Mouse (Mus musculus) ES-E14 (cell line): ENCODE measurements around the gene Mgat4a. TPM values are rescaled to one million over a fixed set of nuclear protein-coding genes. Genes with fewer than 3 reads are reported as not detected.

Experiments used
- DNase-seq: peaks from one replicate; pipeline ENCODE4 v3.0.0-alpha.2; 2013; ENCODE audit warnings: low read depth, low spot score
- H3K27ac ChIP-seq: 2 replicates; pipeline ENCODE4 v1.5.1; 2012; ENCODE audit warnings: low read depth, mild to moderate bottlenecking, low read length, moderate library complexity, mixed read lengths; ENCODE audit not compliant: poor library complexity, insufficient read depth, severe bottlenecking
- H3K36me3 ChIP-seq: 2 replicates; pipeline ENCODE4 v1.6.1; 2012; ENCODE audit warnings: mild to moderate bottlenecking, low read length, moderate library complexity, mixed read lengths; ENCODE audit not compliant: control insufficient read depth, poor library complexity, insufficient read depth, severe bottlenecking
- H3K4me1 ChIP-seq, 2 experiments: fragments of 150-350 bp in 1 of 2; sonication (generic) in 1 of 2; 2 replicates each; pipeline ENCODE4 v1.6.1; 2012; ENCODE audit warnings: low read length in 2 of 2, mild to moderate bottlenecking in 1 of 2, mixed read lengths in 1 of 2; ENCODE audit not compliant: control insufficient read depth in 2 of 2, insufficient read depth in 2 of 2, poor library complexity in 1 of 2
- H3K4me3 ChIP-seq, 2 experiments: fragments of 150-350 bp in 1 of 2; sonication (generic) in 1 of 2; 2 replicates each; pipeline ENCODE4 v1.5.1; 2012; ENCODE audit warnings: low read length in 2 of 2, low read depth in 1 of 2, mild to moderate bottlenecking in 1 of 2, mixed read lengths in 1 of 2; ENCODE audit not compliant: insufficient read depth in 1 of 2, poor library complexity in 1 of 2, severe bottlenecking in 1 of 2
- H3K9ac ChIP-seq: 2 replicates; pipeline ENCODE4 v1.6.1; 2012; ENCODE audit warnings: low read depth, mild to moderate bottlenecking, low read length, mixed read lengths; ENCODE audit not compliant: poor library complexity, insufficient read depth, severe bottlenecking
- H3K9me3 ChIP-seq: fragments of 150-350 bp; sonication (generic); 2 replicates; pipeline ENCODE4 v1.6.1; 2012; ENCODE audit warnings: low read depth, mild to moderate bottlenecking, low read length; ENCODE audit not compliant: control insufficient read depth, insufficient read depth
- CHD2 ChIP-seq: IDR thresholded peaks from 2 replicates; pipeline ENCODE4 v1.6.1; 2014; ENCODE audit warnings: mild to moderate bottlenecking, low read depth, low read length, inconsistent platforms
- HCFC1 ChIP-seq: IDR thresholded peaks from 2 replicates; pipeline ENCODE4 v1.6.1; 2012; ENCODE audit warnings: low read length, inconsistent platforms, borderline replicate concordance; ENCODE audit not compliant: insufficient read depth
- MAFK ChIP-seq: IDR thresholded peaks from 2 replicates; pipeline ENCODE4 v1.6.1; 2014; ENCODE audit warnings: mild to moderate bottlenecking, low read depth, low read length, inconsistent platforms; ENCODE audit not compliant: insufficient read depth
- ZC3H11A ChIP-seq: IDR thresholded peaks from 2 replicates; pipeline ENCODE4 v1.6.1; 2012; ENCODE audit warnings: low read depth, mild to moderate bottlenecking, inconsistent platforms, low read length, borderline replicate concordance
- ZNF384 ChIP-seq: IDR thresholded peaks from 2 replicates; pipeline ENCODE4 v1.6.1; 2012; ENCODE audit warnings: low read depth, low read length, inconsistent platforms
- in situ Hi-C, 2 experiments: fragments of 600-800 bp; cut with MboI; formaldehyde crosslinking; loops; one replicate each; pipeline ENCODE4 v1.15.1; 2025; ENCODE audit warnings: low sequenced_read_pairs in 2 of 2, inconsistent platforms in 1 of 2; ENCODE audit not compliant: unreplicated experiment in 2 of 2
- total RNA-seq: library from RNA; depleted of rRNA; stranded (reverse); fragments of 300-350 nt; gene quantifications from 2 replicates; pipeline ENCODE4 v1.2.3, GENCODE M21; 2012

Mgat4a gene
- total RNA-seq, 1 experiment = 9.8 TPM

- H3K27ac ChIP-seq = no peak overlapping the region
- in situ Hi-C loops = no loop called here
- no peak overlapping the region for H3K4me3 ChIP-seq
- H3K9ac ChIP-seq = no peak overlapping the region
- peaks cover 0 to 3% of the 10 kb centered on the region in 2 experiments; a peak in 1 of 4 replicates for H3K4me1 ChIP-seq
- DNase-seq = no peak
- peaks cover 3% of the 10 kb centered on the region; the same call in 1 of the 2 replicates for H3K36me3 ChIP-seq
- no peaks in the 10 kb centered on the region for H3K9me3 ChIP-seq
- no peak for TF ChIP-seq MAFK
- TF ChIP-seq HCFC1 = no peak
- TF ChIP-seq ZC3H11A = no peak
- no peak for TF ChIP-seq ZNF384
- no peak for TF ChIP-seq CHD2
Observed at GRCm38 (mm10) chr1:37490691-37491212, 50.1 kb downstream of the Mgat4a start.

- DNase-seq = no peak
- no peak overlapping the region; a peak in 1 of 4 replicates for H3K4me3 ChIP-seq
- in situ Hi-C loops = no loop called here
- no peak overlapping the region for H3K9ac ChIP-seq
- TF ChIP-seq ZC3H11A (no peak), HCFC1 (no peak), CHD2 (no peak), MAFK (no peak), ZNF384 (no peak)
- peaks cover 0 to 1% of the 10 kb centered on the region in 2 experiments; a peak in 1 of 4 replicates for H3K4me1 ChIP-seq
- no peaks in the 10 kb centered on the region for H3K9me3 ChIP-seq
- peaks cover 3% of the 10 kb centered on the region; the same call in 1 of the 2 replicates for H3K36me3 ChIP-seq
- no peak overlapping the region for H3K27ac ChIP-seq
Observed at GRCm38 (mm10) chr1:37488531-37488930, 52.3 kb downstream of the Mgat4a start.

- Histone ChIP-seq H3K9me3 (no peaks in the 10 kb centered on the region), H3K4me3 (no peak overlapping the region), H3K4me1 (no peaks in the 10 kb centered on the region), H3K9ac (no peak overlapping the region), H3K36me3 (peaks cover 3% of the 10 kb centered on the region; the same call in 1 of the 2 replicates), H3K27ac (no peak overlapping the region)
- in situ Hi-C loops = no loop called here
- DNase-seq = no peak
- no peak for TF ChIP-seq MAFK
- no peak for TF ChIP-seq ZC3H11A
- TF ChIP-seq ZNF384 = no peak
- TF ChIP-seq CHD2 = no peak
- TF ChIP-seq HCFC1 = no peak
Observed at GRCm38 (mm10) chr1:37486994-37487393, 53.8 kb downstream of the Mgat4a start.

- Histone ChIP-seq H3K9me3 (no peaks in the 10 kb centered on the region), H3K4me1 (no peaks in the 10 kb centered on the region), H3K4me3 (no peak overlapping the region), H3K27ac (no peak overlapping the region), H3K36me3 (peaks cover 3% of the 10 kb centered on the region; the same call in 1 of the 2 replicates), H3K9ac (no peak overlapping the region)
- in situ Hi-C loops = no loop called here
- TF ChIP-seq ZC3H11A (no peak), MAFK (no peak), CHD2 (no peak), HCFC1 (no peak), ZNF384 (no peak)
- no peak for DNase-seq
Observed at GRCm38 (mm10) chr1:37486439-37486838, 54.4 kb downstream of the Mgat4a start.

- H3K9me3 ChIP-seq = no peaks in the 10 kb centered on the region
- H3K9ac ChIP-seq = no peak overlapping the region
- peaks cover 3% of the 10 kb centered on the region; the same call in 1 of the 2 replicates for H3K36me3 ChIP-seq
- in situ Hi-C loops = no loop called here
- no peak for DNase-seq
- H3K4me1 ChIP-seq = no peaks in the 10 kb centered on the region
- TF ChIP-seq ZNF384 = no peak
- TF ChIP-seq HCFC1 = no peak
- TF ChIP-seq CHD2 = no peak
- TF ChIP-seq ZC3H11A = no peak
- no peak for TF ChIP-seq MAFK
- no peak overlapping the region for H3K4me3 ChIP-seq
- no peak overlapping the region for H3K27ac ChIP-seq
Observed at GRCm38 (mm10) chr1:37484612-37485011, 56.2 kb downstream of the Mgat4a start.
